Mouse (Mus musculus): ENCODE measurements around the gene Gm19935. TPM values are rescaled to one million over a fixed set of nuclear protein-coding genes. Genes with fewer than 3 reads are reported as not detected.

Gene Gm19935
- polyA plus RNA-seq (2021; fragmentation: Nextera tagmentation): 5.2 TPM in 2 replicates
- long read RNA-seq, experiment 1, partial matches to known transcripts: 2 of 2 reads
- long read RNA-seq, experiment 1, other reads (novel, unspliced or antisense): 0 of 2 reads
- long read RNA-seq, experiment 2, partial matches to known transcripts: 7 of 7 reads
- long read RNA-seq, experiment 2, other reads (novel, unspliced or antisense): 0 of 7 reads

DNA sequence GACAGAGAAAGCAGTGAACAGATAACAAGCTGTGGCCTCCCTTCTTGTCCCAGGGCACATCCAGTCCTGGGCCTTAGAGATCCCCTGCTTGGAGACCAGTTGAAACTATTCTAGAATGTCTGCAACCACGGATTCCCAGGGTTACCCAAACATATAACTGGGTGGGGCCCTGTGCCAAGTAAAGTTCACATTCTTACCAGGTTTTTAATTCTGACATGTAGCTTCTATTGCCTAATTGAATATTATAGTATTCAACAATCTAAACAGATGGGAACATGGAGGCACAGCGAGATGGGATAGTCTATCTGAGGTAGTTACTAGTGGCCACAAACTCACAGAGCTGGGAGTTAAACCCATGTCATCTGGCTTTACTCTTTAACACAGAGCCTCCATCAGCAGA lies at the start of gene Gm19935:
TSS of gene Gm19935 (minus strand) at position 101 of the 400 bp plus-strand sequence.

DNA sequence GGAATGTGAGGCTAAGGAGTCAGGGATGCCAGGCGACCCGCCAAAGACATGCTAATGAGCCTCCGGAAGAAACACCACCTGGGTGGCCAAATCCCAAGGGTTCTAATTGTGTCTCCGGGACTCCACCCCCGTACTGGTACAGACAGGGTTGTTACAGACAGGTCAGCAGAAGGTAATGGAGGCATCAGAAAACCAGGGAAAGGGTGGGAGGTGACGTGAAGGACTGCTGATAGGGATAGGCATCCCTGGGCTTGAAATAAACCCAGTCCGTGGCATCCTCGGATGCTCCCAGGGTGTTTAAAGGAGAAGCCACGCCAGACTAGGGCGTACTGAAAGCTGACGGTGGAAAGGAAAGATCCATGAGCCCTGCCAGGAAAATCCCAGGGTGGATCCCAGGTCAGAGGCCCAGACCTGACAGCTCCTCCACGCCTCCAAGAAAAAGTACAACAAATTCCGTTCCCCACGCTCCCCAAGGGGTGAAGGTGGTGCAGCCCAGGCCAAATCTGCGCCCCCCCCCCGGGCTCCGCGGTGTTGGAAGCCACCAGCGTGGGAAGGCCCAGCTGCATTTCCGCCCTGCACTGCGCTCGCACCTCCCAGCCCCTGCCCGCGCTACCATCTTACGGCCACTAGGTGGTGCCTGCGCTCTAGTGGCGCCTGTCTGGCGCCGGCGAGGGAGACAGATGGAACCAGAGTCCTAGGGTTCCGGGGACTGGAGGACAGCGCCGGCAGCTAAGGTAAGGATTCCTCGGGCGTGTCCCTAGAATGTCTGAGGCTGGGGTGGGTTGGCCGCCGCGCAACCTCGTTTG lies 11.2 kb upstream of the Gm19935 start, which contains the start of gene Chd9:
TSS of gene Chd9 (plus strand) at position 172 of the 806 bp plus-strand sequence.

Other genes with a start within 250 kb of the Gm19935 start
- 134 and 135 TPM in 2 replicates for gene Chd9, start 11.0 kb upstream of the Gm19935 start, polyA plus RNA-seq (2021; fragmentation: Nextera tagmentation)

All from left cerebral cortex, adult 6 months (tissue).